Mouse (Mus musculus): ENCODE data around the gene 2410137M14Rik. TPM values are rescaled to one million over a fixed set of nuclear protein-coding genes. Genes with fewer than 3 reads are reported as not detected.

The 2410137M14Rik gene
- total RNA-seq, 1 experiment from 2014 or later, result not detected

DNA sequence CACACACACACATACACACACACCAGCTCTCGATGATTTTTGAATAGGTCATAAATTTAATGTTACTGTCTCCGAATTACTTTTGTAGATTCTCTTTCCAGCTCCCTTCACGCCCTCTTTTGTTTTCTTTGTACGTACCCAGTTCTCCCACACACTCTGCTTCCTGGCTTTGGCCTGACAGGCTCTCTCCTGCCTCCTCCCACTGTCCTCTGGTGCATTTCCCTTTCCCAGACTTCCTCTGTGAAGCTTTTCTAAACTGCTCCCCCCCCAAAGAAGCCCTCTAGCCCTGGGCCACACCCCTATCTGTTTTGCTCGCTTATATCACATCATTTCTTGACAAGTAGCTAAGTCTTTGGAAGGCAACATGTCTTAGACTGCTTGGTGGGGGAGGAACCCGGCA, 50.8 kb downstream of the 2410137M14Rik start:
- no peak for ATAC-seq (replicated peaks in 1 of 2; ENCODE audit: insufficient read depth in 1 of 2, low FRiP score in 2 of 2, low TSS enrichment in 1 of 2, low read depth in 1 of 2, poor library complexity in 2 of 2, severe bottlenecking in 2 of 2)

DNA sequence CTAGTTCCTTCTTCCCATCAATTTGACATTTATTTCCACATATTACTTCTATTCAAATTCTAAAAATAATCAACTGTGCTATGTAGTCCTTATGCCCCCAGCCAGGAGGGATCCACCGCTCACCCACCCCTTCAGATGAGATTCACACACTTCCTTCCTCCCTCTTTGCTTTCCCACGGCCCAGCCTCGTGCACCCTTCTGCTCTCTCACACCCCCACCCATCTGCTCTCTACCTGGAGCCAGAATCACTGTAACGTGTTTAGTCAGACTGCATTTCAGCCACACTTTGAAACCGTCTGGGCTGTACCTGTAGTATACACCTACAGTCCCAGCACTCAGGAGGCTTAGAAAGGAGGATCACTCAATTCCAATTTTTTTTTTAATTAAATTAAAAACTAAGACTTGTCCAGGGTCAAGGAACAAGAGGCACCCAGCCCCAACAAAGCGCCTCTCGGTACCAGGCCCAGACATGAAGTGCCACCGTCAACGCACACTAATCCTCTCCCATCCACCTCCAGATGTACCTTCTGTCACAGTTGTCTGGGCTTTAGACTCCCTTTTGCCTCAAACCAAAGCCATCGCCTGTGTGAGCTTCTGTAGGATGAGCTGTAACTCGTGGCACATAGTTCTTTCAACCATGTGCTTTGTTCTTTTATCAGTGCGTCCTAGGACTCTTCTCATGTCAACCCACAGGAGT, 51.7 kb downstream of the 2410137M14Rik start:
- no peak for ATAC-seq (replicated peaks in 1 of 2; ENCODE audit: insufficient read depth in 1 of 2, low FRiP score in 2 of 2, low TSS enrichment in 1 of 2, low read depth in 1 of 2, poor library complexity in 2 of 2, severe bottlenecking in 2 of 2)

Other genes starting within 250 kb of the 2410137M14Rik start
- not detected in 2 replicates for gene H2-M10.5, start 208.3 kb downstream of the 2410137M14Rik start, total RNA-seq (2017)
- gene H2-M10.6, start 169.1 kb downstream of the 2410137M14Rik start, total RNA-seq (2017), result not detected in 2 replicates
- 22.2 and 27.6 TPM in 2 replicates for gene Trim26, start 144.1 kb downstream of the 2410137M14Rik start, total RNA-seq (2017)
- not detected in 2 replicates for gene Trim15, start 114.0 kb downstream of the 2410137M14Rik start, total RNA-seq (2017)
- 1.1 and 3.9 TPM in 2 replicates for gene Trim10, start 111.7 kb downstream of the 2410137M14Rik start, total RNA-seq (2017)
- gene Trim40, start 91.1 kb downstream of the 2410137M14Rik start, total RNA-seq (2017), result not detected in 2 replicates
- gene Trim31, start 83.1 kb downstream of the 2410137M14Rik start, total RNA-seq (2017), result not detected in 2 replicates
- gene Rnf39, start 38.3 kb downstream of the 2410137M14Rik start, total RNA-seq (2017), result not detected in 2 replicates
- 37.8 and 55.1 TPM in 2 replicates for gene Ppp1r11, start 29.5 kb downstream of the 2410137M14Rik start, total RNA-seq (2017)
- 45.1 and 49.9 TPM in 2 replicates for gene Znrd1, start 22.7 kb downstream of the 2410137M14Rik start, total RNA-seq (2017)
- gene Znrd1as, start 22.6 kb downstream of the 2410137M14Rik start, total RNA-seq (2017), result 9.2 and 13.8 TPM in 2 replicates
- not detected in 2 replicates for gene H2-M5, start 8.3 kb upstream of the 2410137M14Rik start, total RNA-seq (2017)
- 6.9 and 13.6 TPM in 2 replicates for gene Zfp57, start 19.9 kb upstream of the 2410137M14Rik start, total RNA-seq (2017)
- not detected in 2 replicates for gene Mog, start 42.2 kb upstream of the 2410137M14Rik start, total RNA-seq (2017)
- gene Gabbr1, start 64.7 kb upstream of the 2410137M14Rik start, total RNA-seq (2017), result 10.7 and 43.0 TPM in 2 replicates
- not detected in 2 replicates for gene Olfr90, start 107.3 kb upstream of the 2410137M14Rik start, total RNA-seq (2017)
- not detected in 2 replicates for gene Olfr91, start 117.0 kb upstream of the 2410137M14Rik start, total RNA-seq (2017)
- not detected in 2 replicates for gene Olfr92, start 138.9 kb upstream of the 2410137M14Rik start, total RNA-seq (2017)
- not detected in 2 replicates for gene Olfr93, start 180.3 kb upstream of the 2410137M14Rik start, total RNA-seq (2017)
- gene Ubd, start 212.7 kb upstream of the 2410137M14Rik start, total RNA-seq (2017), result not detected in 2 replicates
- gene Olfr94, start 219.8 kb upstream of the 2410137M14Rik start, total RNA-seq (2017), result not detected in 2 replicates
- gene Olfr95, start 231.9 kb upstream of the 2410137M14Rik start, total RNA-seq (2017), result not detected in 2 replicates
- not detected in 2 replicates for gene Olfr96, start 238.9 kb upstream of the 2410137M14Rik start, total RNA-seq (2017)